Mouse (Mus musculus) regulatory T cell (primary cell): ENCODE results near the gene Eps8l2.

Experiments used
- in situ Hi-C: fragments of 300-600 bp; cut with MboI, MseI; formaldehyde crosslinking; loops from one replicate; pipeline ENCODE4 v1.15.1; 2025; ENCODE audit warnings: high pct_unique_total_duplicates

Eps8l2 gene

GRCm38 (mm10) chr7:141338576-141339131 is at the start of gene Eps8l2:
Gene Eps8l2, plus strand, starts transcription at chr7:141338880.
- in situ Hi-C loops, result loop anchor here (5.0 kb wide), 1 partner anchor 49 kb away; no protein-coding TSS in a partner anchor

GRCm38 (mm10) chr7:141291921-141292582 is 46.6 kb upstream of the Eps8l2 start, which contains the start of gene Drd4:
Gene Drd4, plus strand, starts transcription at chr7:141292006.
- in situ Hi-C loops, result no loop called here

GRCm38 (mm10) chr7:141292583-141293388 is 45.9 kb upstream of the Eps8l2 start:
- in situ Hi-C loops, result no loop called here

GRCm38 (mm10) chr7:141293852-141294471 is 44.7 kb upstream of the Eps8l2 start:
- in situ Hi-C loops, result no loop called here

GRCm38 (mm10) chr7:141294479-141294878 is 44.2 kb upstream of the Eps8l2 start:
- in situ Hi-C loops, result no loop called here

- in situ Hi-C loops, result no loop called here
These were observed 40.6 kb upstream of the Eps8l2 start for GRCm38 (mm10) chr7:141297926-141298650.

GRCm38 (mm10) chr7:141299175-141299574 is 39.5 kb upstream of the Eps8l2 start:
- in situ Hi-C loops, result no loop called here

GRCm38 (mm10) chr7:141301386-141301785 is 37.3 kb upstream of the Eps8l2 start:
- in situ Hi-C loops, result no loop called here

GRCm38 (mm10) chr7:141302702-141303268 is 35.9 kb upstream of the Eps8l2 start:
- in situ Hi-C loops, result no loop called here

- in situ Hi-C loops, result no loop called here
These were observed 34.1 kb upstream of the Eps8l2 start for GRCm38 (mm10) chr7:141304537-141304936.

GRCm38 (mm10) chr7:141314416-141314815 is 24.3 kb upstream of the Eps8l2 start:
- in situ Hi-C loops, result loop anchor here (5.0 kb wide), 1 partner anchor 72 kb away; no protein-coding TSS in a partner anchor

GRCm38 (mm10) chr7:141315076-141315475 is 23.6 kb upstream of the Eps8l2 start:
- in situ Hi-C loops, result no loop called here

GRCm38 (mm10) chr7:141315974-141316373 is 22.7 kb upstream of the Eps8l2 start:
- in situ Hi-C loops, result no loop called here

GRCm38 (mm10) chr7:141317619-141318132 is 21.0 kb upstream of the Eps8l2 start:
- in situ Hi-C loops, result no loop called here

- in situ Hi-C loops, result no loop called here
These were observed 19.2 kb upstream of the Eps8l2 start for GRCm38 (mm10) chr7:141319446-141319845.

GRCm38 (mm10) chr7:141324686-141325085 is 14.0 kb upstream of the Eps8l2 start:
- in situ Hi-C loops, result no loop called here

- in situ Hi-C loops, result no loop called here
These were observed 11.9 kb upstream of the Eps8l2 start for GRCm38 (mm10) chr7:141326546-141327446.

- in situ Hi-C loops, result no loop called here
These were observed 11.0 kb upstream of the Eps8l2 start, which contains the start of the genes Deaf1 and Tmem80 for GRCm38 (mm10) chr7:141327469-141328372. Gene Deaf1, minus strand, starts transcription at chr7:141327690. Gene Tmem80, plus strand, starts transcription at chr7:141327739.
